Mouse (Mus musculus): ENCODE data around the gene Lce6a. TPM values are rescaled to one million over a fixed set of nuclear protein-coding genes. Genes with fewer than 3 reads are reported as not detected.

Lce6a gene
- polyA plus RNA-seq, 1 experiment from 2014 or later: not detected

DNA sequence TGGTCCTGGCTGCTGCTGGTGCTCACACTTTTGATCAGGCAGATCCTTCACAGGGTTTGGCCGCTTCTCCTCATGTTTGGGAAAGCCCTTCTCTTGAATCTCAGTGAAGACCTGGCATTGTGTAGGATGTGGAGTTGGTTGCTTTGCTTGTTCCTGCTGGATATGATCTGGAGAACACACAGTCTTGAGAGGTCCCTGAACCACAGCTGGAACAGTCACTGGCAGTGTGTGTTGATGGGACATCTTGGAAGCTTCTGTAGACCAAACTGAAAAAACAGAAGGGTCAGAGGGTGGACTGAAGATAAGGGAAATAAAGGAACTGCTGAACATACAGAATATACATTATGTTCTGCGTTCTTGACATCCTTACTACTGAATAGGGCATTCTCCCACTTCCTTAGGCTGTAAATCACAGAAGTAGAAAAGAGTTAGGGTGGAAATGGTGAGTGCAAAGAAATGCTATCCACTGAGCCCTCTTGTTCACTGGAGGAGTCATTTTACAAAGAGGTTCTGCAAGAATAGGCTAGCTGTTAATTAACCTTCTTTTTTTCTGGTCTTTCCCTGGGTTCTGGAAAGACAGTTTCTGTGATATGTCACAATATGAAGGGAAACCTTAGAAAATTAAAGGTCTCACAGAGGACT is 48.8 kb downstream of the Lce6a start:
- ATAC-seq (ENCODE audit: low FRiP score, low TSS enrichment): peak; percentile 65
- H3K4me3 ChIP-seq (ENCODE audit: low read length): no peak overlapping the region
- H3K9me3 ChIP-seq (ENCODE audit: low read length): no peaks in the 10 kb centered on the region
- no peaks in the 10 kb centered on the region for H3K27me3 ChIP-seq (ENCODE audit: insufficient read depth, low read length)
- no peak overlapping the region; the same call in 1 of the 2 replicates for H3K27ac ChIP-seq (ENCODE audit: low read length)
- H3K4me1 ChIP-seq (ENCODE audit: insufficient read depth, low read length): peaks cover 14% of the 10 kb centered on the region
- H3K4me2 ChIP-seq (replicated peaks; ENCODE audit: low read depth, low read length): no peak overlapping the region
- no peaks in the 10 kb centered on the region for H3K36me3 ChIP-seq (ENCODE audit: insufficient read depth, low read length)
- no peak overlapping the region for H3K9ac ChIP-seq (replicated peaks; ENCODE audit: low read length)
- 19% methylated on average over 2 of the region's 2 CpGs for WGBS

Other genes with a start within 250 kb of the Lce6a start
- not detected in 2 replicates for gene Sprr2h, start 236.0 kb downstream of the Lce6a start, polyA plus RNA-seq (2015; fragmentation: Nextera tagmentation; extraction: Ambion mirVana)
- not detected in 2 replicates for gene Sprr2i, start 213.7 kb downstream of the Lce6a start, polyA plus RNA-seq (2015; fragmentation: Nextera tagmentation; extraction: Ambion mirVana)
- gene Sprr2j-ps, start 203.6 kb downstream of the Lce6a start, polyA plus RNA-seq (2015; fragmentation: Nextera tagmentation; extraction: Ambion mirVana): not detected in 2 replicates
- gene Gm9774, start 192.2 kb downstream of the Lce6a start, polyA plus RNA-seq (2015; fragmentation: Nextera tagmentation; extraction: Ambion mirVana): 8.3 and 22.7 TPM in 2 replicates
- gene Sprr2k, start 189.1 kb downstream of the Lce6a start, polyA plus RNA-seq (2015; fragmentation: Nextera tagmentation; extraction: Ambion mirVana): not detected in 2 replicates
- gene Sprr1b, start 182.9 kb downstream of the Lce6a start, polyA plus RNA-seq (2015; fragmentation: Nextera tagmentation; extraction: Ambion mirVana): 0.30 TPM in 1 of 2 replicates, not detected in the other
- not detected in 2 replicates for gene Sprr3, start 162.9 kb downstream of the Lce6a start, polyA plus RNA-seq (2015; fragmentation: Nextera tagmentation; extraction: Ambion mirVana)
- 45.9 TPM in 2 replicates for gene Sprr1a, start 135.8 kb downstream of the Lce6a start, polyA plus RNA-seq (2015; fragmentation: Nextera tagmentation; extraction: Ambion mirVana)
- gene Sprr4, start 121.2 kb downstream of the Lce6a start, polyA plus RNA-seq (2015; fragmentation: Nextera tagmentation; extraction: Ambion mirVana): not detected in 2 replicates
- not detected in 2 replicates for gene 2310046K23Rik, start 87.1 kb downstream of the Lce6a start, polyA plus RNA-seq (2015; fragmentation: Nextera tagmentation; extraction: Ambion mirVana)
- gene Ivl, start 47.9 kb downstream of the Lce6a start, polyA plus RNA-seq (2015; fragmentation: Nextera tagmentation; extraction: Ambion mirVana): 0.64 and 1.4 TPM in 2 replicates
- not detected in 2 replicates for gene Smcp, start 32.7 kb downstream of the Lce6a start, polyA plus RNA-seq (2015; fragmentation: Nextera tagmentation; extraction: Ambion mirVana)
- gene 2210017I01Rik, start 14.2 kb downstream of the Lce6a start, polyA plus RNA-seq (2015; fragmentation: Nextera tagmentation; extraction: Ambion mirVana): not detected in 2 replicates
- not detected in 2 replicates for gene Lce1a1, start 26.6 kb upstream of the Lce6a start, polyA plus RNA-seq (2015; fragmentation: Nextera tagmentation; extraction: Ambion mirVana)
- gene Lce1b, start 35.3 kb upstream of the Lce6a start, polyA plus RNA-seq (2015; fragmentation: Nextera tagmentation; extraction: Ambion mirVana): not detected in 2 replicates
- gene Lce1a2, start 48.7 kb upstream of the Lce6a start, polyA plus RNA-seq (2015; fragmentation: Nextera tagmentation; extraction: Ambion mirVana): not detected in 2 replicates
- gene Lce1c, start 57.6 kb upstream of the Lce6a start, polyA plus RNA-seq (2015; fragmentation: Nextera tagmentation; extraction: Ambion mirVana): not detected in 2 replicates
- not detected in 2 replicates for gene Lce1d, start 65.5 kb upstream of the Lce6a start, polyA plus RNA-seq (2015; fragmentation: Nextera tagmentation; extraction: Ambion mirVana)
- gene Lce1e, start 87.4 kb upstream of the Lce6a start, polyA plus RNA-seq (2015; fragmentation: Nextera tagmentation; extraction: Ambion mirVana): not detected in 2 replicates
- gene Lce1f, start 98.7 kb upstream of the Lce6a start, polyA plus RNA-seq (2015; fragmentation: Nextera tagmentation; extraction: Ambion mirVana): not detected in 2 replicates
- not detected in 2 replicates for gene Gm38119, start 117.4 kb upstream of the Lce6a start, polyA plus RNA-seq (2015; fragmentation: Nextera tagmentation; extraction: Ambion mirVana)
- 0.17 TPM in 1 of 2 replicates, not detected in the other for gene Lce1g, start 130.7 kb upstream of the Lce6a start, polyA plus RNA-seq (2015; fragmentation: Nextera tagmentation; extraction: Ambion mirVana)
- not detected in 2 replicates for gene Lce1h, start 143.4 kb upstream of the Lce6a start, polyA plus RNA-seq (2015; fragmentation: Nextera tagmentation; extraction: Ambion mirVana)
- gene Lce1i, start 157.2 kb upstream of the Lce6a start, polyA plus RNA-seq (2015; fragmentation: Nextera tagmentation; extraction: Ambion mirVana): not detected in 2 replicates
- gene Lce1j, start 168.9 kb upstream of the Lce6a start, polyA plus RNA-seq (2015; fragmentation: Nextera tagmentation; extraction: Ambion mirVana): not detected in 2 replicates
- not detected in 2 replicates for gene Lce1k, start 186.2 kb upstream of the Lce6a start, polyA plus RNA-seq (2015; fragmentation: Nextera tagmentation; extraction: Ambion mirVana)
- gene Kprp, start 205.6 kb upstream of the Lce6a start, polyA plus RNA-seq (2015; fragmentation: Nextera tagmentation; extraction: Ambion mirVana): 0.07 TPM in 1 of 2 replicates, not detected in the other
- gene Lce1l, start 229.6 kb upstream of the Lce6a start, polyA plus RNA-seq (2015; fragmentation: Nextera tagmentation; extraction: Ambion mirVana): not detected in 2 replicates
- not detected in 2 replicates for gene 2310050C09Rik, start 248.6 kb upstream of the Lce6a start, polyA plus RNA-seq (2015; fragmentation: Nextera tagmentation; extraction: Ambion mirVana)